Mouse (Mus musculus): ENCODE results near the gene Oaz2. TPM values are rescaled to one million over a fixed set of nuclear protein-coding genes. Genes with fewer than 3 reads are reported as not detected.
"Not testable (repeated sequence)": the region's sequence is repeated elsewhere in the genome, so short reads cannot be mapped to it uniquely, and the experiment has no call there.

Gene Oaz2
- polyA plus RNA-seq, 1 experiment from 2014 or later, result 261 TPM

DNA sequence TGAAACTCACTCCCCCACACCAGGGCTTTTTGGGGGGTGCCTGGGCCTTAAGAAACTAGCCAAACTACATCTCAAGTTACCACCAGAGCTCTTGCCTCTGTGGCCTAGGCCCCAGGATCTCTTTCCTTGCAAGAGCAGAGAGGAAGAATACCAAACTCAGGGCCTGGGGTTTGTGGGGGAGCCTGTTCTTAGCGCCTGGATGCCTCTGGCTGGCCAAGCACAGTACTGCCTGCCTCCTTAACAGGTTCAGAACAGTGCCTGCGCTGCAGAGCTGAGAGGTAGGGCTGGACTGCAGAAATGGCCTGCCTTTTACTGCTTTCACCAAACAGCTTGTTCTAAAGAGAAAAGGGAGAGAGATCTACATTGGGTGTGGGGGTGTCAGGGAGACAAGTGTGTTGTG is 22.1 kb downstream of the Oaz2 start:
- not testable (repeated sequence) for H3K27me3 ChIP-seq (ENCODE audit: control insufficient read depth, insufficient read depth, low read length); ATAC-seq (ENCODE audit: insufficient number of reproducible peaks, low FRiP score, low TSS enrichment, low read depth); H3K4me1 ChIP-seq (ENCODE audit: control insufficient read depth, insufficient read depth, low read length); H3K9me3 ChIP-seq (ENCODE audit: control insufficient read depth, low read length); H3K27ac ChIP-seq (replicated peaks; ENCODE audit: low read depth, low read length); H3K9ac ChIP-seq (ENCODE audit: low read length); H3K4me3 ChIP-seq (ENCODE audit: low read depth, low read length); DNase-seq (ENCODE audit: low spot score); H3K4me2 ChIP-seq (ENCODE audit: low read depth, severe bottlenecking)
- peaks cover 10% of the 10 kb centered on the region; the same call in 1 of the 2 replicates for H3K36me3 ChIP-seq (ENCODE audit: control insufficient read depth, insufficient read depth, low read length)
- WGBS, result 72% methylated on average over 2 of the region's 2 CpGs

DNA sequence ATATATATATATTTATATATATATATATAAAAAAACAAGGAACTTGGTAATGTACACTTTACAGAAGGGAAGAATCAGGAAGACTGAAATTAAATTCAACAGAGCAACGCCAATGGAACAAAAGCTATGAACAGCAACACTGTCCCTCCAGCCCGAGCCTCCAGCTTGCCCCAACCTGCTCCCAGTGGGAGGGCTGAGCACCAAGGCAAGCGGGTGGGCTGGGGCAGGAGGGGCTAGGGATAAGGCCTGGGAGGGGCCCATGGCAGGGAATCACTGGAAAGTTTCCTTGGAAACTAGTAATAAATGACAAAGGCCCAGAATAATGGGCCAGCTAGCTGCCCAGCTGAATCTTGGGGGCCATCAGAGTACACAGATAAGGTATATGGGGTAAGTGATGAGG is 24.7 kb downstream of the Oaz2 start:
- Histone ChIP-seq H3K27ac (replicated peaks; ENCODE audit: low read depth, low read length) (peak overlapping the region; percentile 48; the same call in 1 of the 2 replicates), H3K9me3 (ENCODE audit: control insufficient read depth, low read length) (no peaks in the 10 kb centered on the region), H3K36me3 (ENCODE audit: control insufficient read depth, insufficient read depth, low read length) (peaks cover 10% of the 10 kb centered on the region; the same call in 1 of the 2 replicates), H3K27me3 (ENCODE audit: control insufficient read depth, insufficient read depth, low read length) (no peaks in the 10 kb centered on the region), H3K4me2 (ENCODE audit: low read depth, severe bottlenecking) (no peak overlapping the region), H3K4me1 (ENCODE audit: control insufficient read depth, insufficient read depth, low read length) (no peaks in the 10 kb centered on the region), H3K9ac (ENCODE audit: low read length) (no peak overlapping the region), H3K4me3 (ENCODE audit: low read depth, low read length) (no peak overlapping the region)
- WGBS, result 50% methylated on average over 3 of the region's 3 CpGs
- DNase-seq (ENCODE audit: low spot score), result no peak
- ATAC-seq (ENCODE audit: insufficient number of reproducible peaks, low FRiP score, low TSS enrichment, low read depth), result no peak

DNA sequence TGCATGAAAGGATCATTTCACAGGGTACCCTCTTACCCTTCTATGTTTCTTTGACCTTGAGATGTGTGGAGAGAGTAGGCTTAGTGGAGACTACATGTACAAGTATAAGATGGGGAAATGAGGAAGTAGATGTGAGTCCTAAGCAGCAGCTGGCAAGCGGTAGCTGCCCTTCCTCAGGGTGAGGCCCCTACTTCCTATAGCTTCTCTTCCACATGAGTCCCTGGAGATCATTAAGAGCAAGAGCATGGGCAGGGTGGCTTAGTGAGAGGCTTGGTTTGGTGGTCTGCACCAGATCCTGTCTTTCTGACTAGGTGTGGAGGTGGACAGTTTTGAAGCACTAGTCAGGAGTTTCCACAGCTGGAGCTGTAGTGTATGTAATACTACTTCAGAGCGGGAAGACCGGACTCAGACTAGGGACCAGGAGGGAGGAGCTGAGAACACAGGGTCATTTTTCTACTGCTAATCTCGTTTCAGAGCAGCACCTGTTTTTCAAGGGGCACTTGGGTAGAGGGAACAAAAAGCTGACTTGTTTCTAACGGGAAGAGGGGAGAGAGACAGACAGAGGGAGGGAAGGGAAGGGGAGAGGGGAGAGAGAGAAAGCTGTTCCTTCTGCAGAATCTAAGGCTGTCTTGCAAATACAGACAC is 25.3 kb downstream of the Oaz2 start:
- H3K9ac ChIP-seq (ENCODE audit: low read length), result no peak overlapping the region
- no peaks in the 10 kb centered on the region for H3K9me3 ChIP-seq (ENCODE audit: control insufficient read depth, low read length)
- no peak for ATAC-seq (ENCODE audit: insufficient number of reproducible peaks, low FRiP score, low TSS enrichment, low read depth)
- 56% methylated on average over 5 of the region's 5 CpGs for WGBS
- no peak for DNase-seq (ENCODE audit: low spot score)
- peaks cover 10% of the 10 kb centered on the region; the same call in 1 of the 2 replicates for H3K36me3 ChIP-seq (ENCODE audit: control insufficient read depth, insufficient read depth, low read length)
- no peak overlapping the region for H3K4me2 ChIP-seq (ENCODE audit: low read depth, severe bottlenecking)
- H3K4me1 ChIP-seq (ENCODE audit: control insufficient read depth, insufficient read depth, low read length), result no peaks in the 10 kb centered on the region
- no peaks in the 10 kb centered on the region for H3K27me3 ChIP-seq (ENCODE audit: control insufficient read depth, insufficient read depth, low read length)
- peak overlapping the region; percentile 48; the same call in 1 of the 2 replicates for H3K27ac ChIP-seq (replicated peaks; ENCODE audit: low read depth, low read length)
- no peak overlapping the region for H3K4me3 ChIP-seq (ENCODE audit: low read depth, low read length)

DNA sequence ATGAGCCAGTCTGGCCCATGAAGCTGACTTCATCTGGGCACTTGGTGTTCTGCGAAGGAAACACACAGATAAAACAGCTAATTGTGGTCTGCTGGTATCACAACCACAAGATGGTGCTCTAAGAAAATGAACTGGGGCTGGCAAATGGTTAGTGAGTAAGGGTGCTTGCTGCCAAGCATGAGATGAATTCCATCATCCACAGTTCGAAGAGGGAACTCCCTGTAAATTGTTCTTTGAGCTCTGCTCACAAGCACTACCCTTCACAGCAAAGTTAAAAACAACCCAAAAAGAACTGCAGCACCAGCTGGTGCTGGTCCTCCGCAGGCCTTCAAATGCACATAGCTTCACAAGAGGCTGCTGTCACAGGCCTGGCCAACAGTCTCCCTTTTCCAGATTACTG is 27.8 kb downstream of the Oaz2 start:
- ATAC-seq (ENCODE audit: insufficient number of reproducible peaks, low FRiP score, low TSS enrichment, low read depth), result no peak
- Histone ChIP-seq H3K9me3 (ENCODE audit: control insufficient read depth, low read length) (no peaks in the 10 kb centered on the region), H3K27ac (replicated peaks; ENCODE audit: low read depth, low read length) (no peak overlapping the region), H3K36me3 (ENCODE audit: control insufficient read depth, insufficient read depth, low read length) (peaks cover 10% of the 10 kb centered on the region; the same call in 1 of the 2 replicates), H3K27me3 (ENCODE audit: control insufficient read depth, insufficient read depth, low read length) (no peaks in the 10 kb centered on the region), H3K4me3 (ENCODE audit: low read depth, low read length) (no peak overlapping the region), H3K4me2 (ENCODE audit: low read depth, severe bottlenecking) (no peak overlapping the region), H3K9ac (ENCODE audit: low read length) (no peak overlapping the region), H3K4me1 (ENCODE audit: control insufficient read depth, insufficient read depth, low read length) (no peaks in the 10 kb centered on the region)
- DNase-seq (ENCODE audit: low spot score), result no peak
- WGBS, result 90% methylated on average over 3 of the region's 3 CpGs

DNA sequence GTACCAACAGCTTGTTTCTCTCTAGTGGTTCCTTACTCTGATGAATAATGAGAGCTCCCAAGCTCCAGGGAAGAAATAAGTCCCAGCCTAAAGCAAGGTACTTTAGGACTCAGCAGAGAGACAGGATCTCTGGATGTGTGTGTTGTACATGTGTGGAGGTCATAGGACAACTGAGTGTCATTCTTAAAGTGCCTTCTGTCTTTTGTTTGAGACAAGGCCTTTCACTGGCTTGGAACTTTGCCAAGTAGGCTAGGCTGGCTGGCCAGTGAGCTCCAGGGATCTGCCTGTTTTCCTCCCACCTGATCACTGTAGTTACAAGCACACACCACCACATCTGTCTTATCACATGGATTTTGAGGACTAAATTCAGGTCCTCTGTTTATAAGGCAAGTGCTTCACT is 28.5 kb downstream of the Oaz2 start:
- Histone ChIP-seq H3K4me2 (ENCODE audit: low read depth, severe bottlenecking) (no peak overlapping the region), H3K27ac (replicated peaks; ENCODE audit: low read depth, low read length) (no peak overlapping the region), H3K9ac (ENCODE audit: low read length) (no peak overlapping the region), H3K4me3 (ENCODE audit: low read depth, low read length) (no peak overlapping the region), H3K4me1 (ENCODE audit: control insufficient read depth, insufficient read depth, low read length) (no peaks in the 10 kb centered on the region), H3K27me3 (ENCODE audit: control insufficient read depth, insufficient read depth, low read length) (no peaks in the 10 kb centered on the region), H3K36me3 (ENCODE audit: control insufficient read depth, insufficient read depth, low read length) (peaks cover 9% of the 10 kb centered on the region; the same call in 1 of the 2 replicates), H3K9me3 (ENCODE audit: control insufficient read depth, low read length) (no peaks in the 10 kb centered on the region)
- DNase-seq (ENCODE audit: low spot score) (no peak), ATAC-seq (ENCODE audit: insufficient number of reproducible peaks, low FRiP score, low TSS enrichment, low read depth) (no peak)

DNA sequence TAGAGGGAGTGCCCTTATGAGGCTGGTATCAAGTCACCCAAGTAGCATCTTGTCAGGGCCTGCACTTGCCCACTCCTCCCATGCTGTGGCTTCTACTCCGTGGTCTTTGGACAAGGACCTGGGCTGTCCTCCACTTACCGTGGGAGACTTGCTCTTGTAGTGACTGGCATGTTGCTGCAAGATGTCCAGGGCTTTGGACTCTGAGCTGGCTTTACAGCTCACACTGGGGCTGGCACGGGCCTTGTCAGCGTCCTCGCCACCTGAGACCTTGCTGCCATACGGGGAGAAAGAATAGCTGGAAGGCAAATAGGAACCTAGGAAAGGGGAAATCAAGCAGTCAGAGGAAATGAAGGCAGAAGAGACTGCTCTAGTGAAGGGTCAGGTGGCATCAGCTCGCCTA is 29.6 kb downstream of the Oaz2 start:
- Histone ChIP-seq H3K4me1 (ENCODE audit: control insufficient read depth, insufficient read depth, low read length) (no peaks in the 10 kb centered on the region), H3K4me2 (ENCODE audit: low read depth, severe bottlenecking) (no peak overlapping the region), H3K9ac (ENCODE audit: low read length) (no peak overlapping the region), H3K4me3 (ENCODE audit: low read depth, low read length) (no peak overlapping the region), H3K36me3 (ENCODE audit: control insufficient read depth, insufficient read depth, low read length) (peaks cover 9% of the 10 kb centered on the region; the same call in 1 of the 2 replicates), H3K27ac (replicated peaks; ENCODE audit: low read depth, low read length) (no peak overlapping the region), H3K27me3 (ENCODE audit: control insufficient read depth, insufficient read depth, low read length) (no peaks in the 10 kb centered on the region), H3K9me3 (ENCODE audit: control insufficient read depth, low read length) (no peaks in the 10 kb centered on the region)
- WGBS, result 88% methylated on average over 7 of the region's 7 CpGs
- no peak for DNase-seq (ENCODE audit: low spot score)
- ATAC-seq (ENCODE audit: insufficient number of reproducible peaks, low FRiP score, low TSS enrichment, low read depth), result no peak

DNA sequence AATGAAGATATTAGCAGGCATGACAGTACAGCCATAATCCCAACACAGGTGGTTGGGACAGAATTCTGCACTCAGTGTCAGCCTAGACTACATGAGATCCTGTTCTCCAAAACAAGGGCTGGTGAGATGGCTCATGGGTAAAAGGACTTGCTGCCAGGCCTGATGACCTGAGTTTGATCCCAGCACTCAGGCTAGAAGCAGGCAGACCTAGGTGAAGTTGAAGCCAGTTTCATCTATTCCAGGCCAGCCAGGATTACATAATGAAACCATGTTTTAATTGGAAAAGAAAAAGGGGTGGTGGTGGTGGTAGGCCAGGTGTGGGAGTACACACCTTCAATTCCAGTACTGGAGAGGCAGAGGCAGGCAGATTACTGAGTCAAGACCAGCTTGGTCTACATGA is 30.2 kb downstream of the Oaz2 start:
- Histone ChIP-seq H3K36me3 (ENCODE audit: control insufficient read depth, insufficient read depth, low read length) (peaks cover 9% of the 10 kb centered on the region; the same call in 1 of the 2 replicates), H3K27ac (replicated peaks; ENCODE audit: low read depth, low read length) (no peak overlapping the region), H3K4me2 (ENCODE audit: low read depth, severe bottlenecking) (no peak overlapping the region), H3K4me3 (ENCODE audit: low read depth, low read length) (no peak overlapping the region), H3K9ac (ENCODE audit: low read length) (no peak overlapping the region), H3K27me3 (ENCODE audit: control insufficient read depth, insufficient read depth, low read length) (no peaks in the 10 kb centered on the region), H3K9me3 (ENCODE audit: control insufficient read depth, low read length) (no peaks in the 10 kb centered on the region), H3K4me1 (ENCODE audit: control insufficient read depth, insufficient read depth, low read length) (no peaks in the 10 kb centered on the region)
- ATAC-seq (ENCODE audit: insufficient number of reproducible peaks, low FRiP score, low TSS enrichment, low read depth) (no peak), DNase-seq (ENCODE audit: low spot score) (no peak)

DNA sequence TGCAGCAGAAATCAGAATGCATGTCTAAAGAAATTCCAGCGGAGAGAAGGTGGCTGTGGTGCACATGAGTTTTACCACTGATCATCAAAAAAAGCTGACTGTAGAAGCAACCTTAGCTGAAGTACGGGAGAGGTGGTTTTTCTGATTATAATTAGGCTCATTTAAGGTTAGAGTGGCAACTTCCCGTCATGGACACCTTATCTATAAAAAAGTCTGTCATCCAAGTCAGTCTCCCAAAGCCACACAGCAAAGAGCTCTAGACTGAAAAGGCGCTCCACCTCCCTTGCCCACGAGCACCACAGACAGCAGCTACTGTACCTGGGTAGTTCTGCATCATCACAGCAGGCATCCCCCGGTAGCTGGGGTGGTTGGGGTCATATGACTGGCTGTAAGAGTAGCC is 32.7 kb downstream of the Oaz2 start:
- ATAC-seq (ENCODE audit: insufficient number of reproducible peaks, low FRiP score, low TSS enrichment, low read depth) (no peak), DNase-seq (ENCODE audit: low spot score) (no peak)
- H3K4me2 ChIP-seq (ENCODE audit: low read depth, severe bottlenecking), result no peak overlapping the region
- no peaks in the 10 kb centered on the region for H3K27me3 ChIP-seq (ENCODE audit: control insufficient read depth, insufficient read depth, low read length)
- no peak overlapping the region for H3K9ac ChIP-seq (ENCODE audit: low read length)
- H3K4me3 ChIP-seq (ENCODE audit: low read depth, low read length), result no peak overlapping the region
- no peaks in the 10 kb centered on the region for H3K9me3 ChIP-seq (ENCODE audit: control insufficient read depth, low read length)
- H3K36me3 ChIP-seq (ENCODE audit: control insufficient read depth, insufficient read depth, low read length), result peaks cover 7% of the 10 kb centered on the region; the same call in 1 of the 2 replicates
- WGBS, result 89% methylated on average over 6 of the region's 6 CpGs
- H3K27ac ChIP-seq (replicated peaks; ENCODE audit: low read depth, low read length), result no peak overlapping the region
- no peaks in the 10 kb centered on the region for H3K4me1 ChIP-seq (ENCODE audit: control insufficient read depth, insufficient read depth, low read length)

DNA sequence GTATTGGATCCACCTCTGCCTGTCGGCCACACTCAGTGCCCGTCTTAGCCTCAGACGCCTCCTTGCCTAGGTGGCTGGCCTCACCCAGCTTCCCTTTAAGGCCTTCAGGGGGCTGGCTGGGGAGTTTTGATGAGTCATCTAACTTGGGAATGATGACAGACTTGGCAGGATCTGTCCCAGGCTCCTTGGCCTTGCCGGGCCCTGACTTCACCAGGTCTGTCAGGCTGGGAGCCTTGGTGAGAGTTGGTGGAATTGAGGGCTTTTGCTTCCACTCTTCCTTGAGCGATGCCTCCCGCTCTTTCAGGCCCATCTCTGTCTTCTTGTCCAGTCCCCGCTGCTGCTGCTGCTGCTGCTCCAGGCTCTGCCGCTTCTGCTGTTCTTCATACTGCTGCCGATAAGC is 34.5 kb downstream of the Oaz2 start:
- no peaks in the 10 kb centered on the region for H3K9me3 ChIP-seq (ENCODE audit: control insufficient read depth, low read length)
- H3K9ac ChIP-seq (ENCODE audit: low read length), result no peak overlapping the region
- no peaks in the 10 kb centered on the region for H3K27me3 ChIP-seq (ENCODE audit: control insufficient read depth, insufficient read depth, low read length)
- H3K4me2 ChIP-seq (ENCODE audit: low read depth, severe bottlenecking), result no peak overlapping the region
- H3K4me3 ChIP-seq (ENCODE audit: low read depth, low read length), result no peak overlapping the region
- H3K36me3 ChIP-seq (ENCODE audit: control insufficient read depth, insufficient read depth, low read length), result peaks cover 7% of the 10 kb centered on the region; the same call in 1 of the 2 replicates
- ATAC-seq (ENCODE audit: insufficient number of reproducible peaks, low FRiP score, low TSS enrichment, low read depth) (no peak), DNase-seq (ENCODE audit: low spot score) (no peak)
- H3K27ac ChIP-seq (replicated peaks; ENCODE audit: low read depth, low read length), result no peak overlapping the region
- 90% methylated on average over 9 of the region's 9 CpGs for WGBS
- H3K4me1 ChIP-seq (ENCODE audit: control insufficient read depth, insufficient read depth, low read length), result no peaks in the 10 kb centered on the region
